Mouse (Mus musculus): Measurements from ENCODE around the gene Selenot. TPM values are rescaled to one million over a fixed set of nuclear protein-coding genes. Genes with fewer than 3 reads are reported as not detected.
"Not testable (repeated sequence)": the region's sequence is repeated elsewhere in the genome, so short reads cannot be mapped to it uniquely, and the experiment has no call there.

Gene Selenot
- total RNA-seq (2014; fragmentation: Nextera tagmentation) (82.6 and 95.9 TPM in 2 replicates), total RNA-seq (2017) (183 and 186 TPM in 2 replicates)

GRCm38 (mm10) chr3:58576137-58577066 is at the start of gene Selenot:
Gene Selenot, plus strand, starts transcription at chr3:58576636.
- peak; percentile 92 for ATAC-seq (replicated peaks; ENCODE audit: low FRiP score, low TSS enrichment, poor library complexity, severe bottlenecking)

GRCm38 (mm10) chr3:58536573-58536972 is 39.9 kb upstream of the Selenot start:
- ATAC-seq (replicated peaks; ENCODE audit: low FRiP score, low TSS enrichment, poor library complexity, severe bottlenecking) = no peak

GRCm38 (mm10) chr3:58552001-58552811 is 24.2 kb upstream of the Selenot start:
- ATAC-seq (replicated peaks; ENCODE audit: low FRiP score, low TSS enrichment, poor library complexity, severe bottlenecking) = no peak

GRCm38 (mm10) chr3:58556649-58557048 is 19.8 kb upstream of the Selenot start:
- no peak for ATAC-seq (replicated peaks; ENCODE audit: low FRiP score, low TSS enrichment, poor library complexity, severe bottlenecking)

- ATAC-seq (replicated peaks; ENCODE audit: low FRiP score, low TSS enrichment, poor library complexity, severe bottlenecking) = no peak
Measured at GRCm38 (mm10) chr3:58559887-58560286, 16.5 kb upstream of the Selenot start.

- ATAC-seq (replicated peaks; ENCODE audit: low FRiP score, low TSS enrichment, poor library complexity, severe bottlenecking) = no peak
Measured at GRCm38 (mm10) chr3:58561437-58561836, 15.0 kb upstream of the Selenot start.

GRCm38 (mm10) chr3:58570821-58571220 is 5.6 kb upstream of the Selenot start:
- ATAC-seq (replicated peaks; ENCODE audit: low FRiP score, low TSS enrichment, poor library complexity, severe bottlenecking) = no peak

GRCm38 (mm10) chr3:58577067-58577503 is 649 bp downstream of the Selenot start:
- 0 out of 2 replicates have a peak, but pooled peaks have one; percentile 37 for ATAC-seq (replicated peaks; ENCODE audit: low FRiP score, low TSS enrichment, poor library complexity, severe bottlenecking)

- ATAC-seq (replicated peaks; ENCODE audit: low FRiP score, low TSS enrichment, poor library complexity, severe bottlenecking) = no peak
Measured at GRCm38 (mm10) chr3:58577506-58578050, 1.1 kb downstream of the Selenot start.

GRCm38 (mm10) chr3:58581530-58581929 is 5.1 kb downstream of the Selenot start:
- ATAC-seq (replicated peaks; ENCODE audit: low FRiP score, low TSS enrichment, poor library complexity, severe bottlenecking) = no peak; the same call in 1 of the 2 replicates

GRCm38 (mm10) chr3:58582297-58582696 is 5.9 kb downstream of the Selenot start:
- peak; percentile 63 for ATAC-seq (replicated peaks; ENCODE audit: low FRiP score, low TSS enrichment, poor library complexity, severe bottlenecking)

- ATAC-seq (replicated peaks; ENCODE audit: low FRiP score, low TSS enrichment, poor library complexity, severe bottlenecking) = peak; percentile 94
Measured at GRCm38 (mm10) chr3:58582788-58583426, 6.5 kb downstream of the Selenot start.

GRCm38 (mm10) chr3:58590544-58590943 is 14.1 kb downstream of the Selenot start:
- not testable (repeated sequence) for ATAC-seq (replicated peaks; ENCODE audit: low FRiP score, low TSS enrichment, poor library complexity, severe bottlenecking)

GRCm38 (mm10) chr3:58592666-58593065 is 16.2 kb downstream of the Selenot start:
- not testable (repeated sequence) for ATAC-seq (replicated peaks; ENCODE audit: low FRiP score, low TSS enrichment, poor library complexity, severe bottlenecking)

- no peak; the same call in 1 of the 2 replicates for ATAC-seq (replicated peaks; ENCODE audit: low FRiP score, low TSS enrichment, poor library complexity, severe bottlenecking)
Measured at GRCm38 (mm10) chr3:58593623-58594022, 17.2 kb downstream of the Selenot start.

GRCm38 (mm10) chr3:58608506-58608905 is 32.1 kb downstream of the Selenot start:
- ATAC-seq (replicated peaks; ENCODE audit: low FRiP score, low TSS enrichment, poor library complexity, severe bottlenecking) = no peak

GRCm38 (mm10) chr3:58609985-58610384 is 33.5 kb downstream of the Selenot start:
- no peak for ATAC-seq (replicated peaks; ENCODE audit: low FRiP score, low TSS enrichment, poor library complexity, severe bottlenecking)

GRCm38 (mm10) chr3:58621066-58621465 is 44.6 kb downstream of the Selenot start:
- ATAC-seq (replicated peaks; ENCODE audit: low FRiP score, low TSS enrichment, poor library complexity, severe bottlenecking) = no peak

- no peak for ATAC-seq (replicated peaks; ENCODE audit: low FRiP score, low TSS enrichment, poor library complexity, severe bottlenecking)
Measured at GRCm38 (mm10) chr3:58622665-58623394, 46.4 kb downstream of the Selenot start.

All from megakaryocyte-erythroid progenitor cell, adult 5-6 weeks (primary cell).